Mouse (Mus musculus): ENCODE results near the gene Fndc11.

The Fndc11 gene

DNA sequence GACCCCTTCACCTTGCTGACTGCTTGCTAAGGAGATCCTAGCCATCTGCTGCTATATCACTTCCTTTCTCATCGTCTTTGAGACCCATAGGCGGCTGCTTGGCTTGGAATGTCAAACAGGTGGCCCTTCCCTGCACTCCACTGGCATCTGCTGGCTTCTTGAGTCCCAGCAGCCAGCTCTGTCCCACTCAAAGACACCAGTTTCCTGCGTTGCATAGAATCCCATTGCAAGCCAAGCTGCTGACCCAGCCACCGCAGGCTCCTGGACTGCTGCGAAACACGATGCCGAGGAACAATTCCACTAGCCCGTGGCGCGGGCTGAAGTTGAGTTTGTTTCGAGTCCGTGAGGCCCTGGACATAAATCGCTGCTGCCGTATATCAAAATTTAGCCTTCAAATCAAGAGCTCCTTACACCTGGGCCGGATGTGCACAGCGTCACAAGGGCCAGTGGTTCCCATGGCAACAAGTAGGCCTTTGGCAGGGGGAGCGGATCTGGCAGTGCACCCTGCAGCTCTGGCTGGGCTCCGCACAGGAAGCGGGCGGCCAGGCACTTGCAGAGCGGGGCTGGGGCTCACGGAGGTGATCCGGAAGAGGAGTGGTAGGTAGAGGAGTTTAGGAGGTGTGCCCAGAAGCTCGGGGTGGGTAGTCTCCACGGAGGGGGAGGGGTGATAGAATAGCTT is at the start of gene Fndc11:
Gene Fndc11 (plus strand): TSS at position 476 of the 679 bp plus-strand sequence.
- DNase-seq (ENCODE audit: low spot score): peak; percentile 73

DNA sequence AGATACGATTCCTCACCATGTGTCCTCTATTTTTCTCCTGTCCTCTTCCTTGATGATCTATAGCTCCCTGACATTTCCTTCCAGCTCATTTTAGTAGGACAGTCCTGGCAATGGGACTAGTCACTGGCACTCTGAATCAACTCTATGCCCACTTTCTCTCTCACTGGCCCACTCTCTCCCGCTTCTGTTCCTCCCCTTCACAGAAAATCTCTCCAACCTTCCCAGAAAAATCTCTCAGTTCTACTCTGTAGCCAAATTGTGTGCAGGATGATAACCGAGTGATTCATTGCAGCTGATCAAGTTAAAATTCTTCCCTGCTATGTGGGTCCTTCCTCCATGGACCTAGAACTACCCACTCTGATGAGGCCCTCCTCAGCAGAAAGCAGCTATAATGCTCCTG is 45.2 kb upstream of the Fndc11 start:
- DNase-seq (ENCODE audit: low spot score): no peak

DNA sequence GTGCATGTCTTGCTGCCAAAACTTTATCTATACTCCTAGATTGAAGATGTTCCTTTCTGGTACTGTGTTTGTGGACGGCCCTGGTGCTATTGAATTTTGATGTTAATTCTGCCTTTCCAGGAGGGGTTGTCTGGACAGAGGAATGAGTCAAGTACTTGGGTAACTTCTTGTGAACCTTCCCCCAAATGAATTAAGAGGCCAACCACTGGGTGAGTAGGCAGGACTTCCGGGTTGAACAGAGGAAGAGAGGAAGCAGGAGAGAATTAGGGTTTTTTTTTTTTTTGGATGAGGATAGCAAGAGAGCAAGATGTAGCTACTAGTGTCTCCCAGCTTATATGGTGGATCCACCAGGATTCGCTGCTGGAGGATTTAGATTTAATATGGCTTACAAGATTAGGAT is 41.8 kb upstream of the Fndc11 start:
- no peak for DNase-seq (ENCODE audit: low spot score)

DNA sequence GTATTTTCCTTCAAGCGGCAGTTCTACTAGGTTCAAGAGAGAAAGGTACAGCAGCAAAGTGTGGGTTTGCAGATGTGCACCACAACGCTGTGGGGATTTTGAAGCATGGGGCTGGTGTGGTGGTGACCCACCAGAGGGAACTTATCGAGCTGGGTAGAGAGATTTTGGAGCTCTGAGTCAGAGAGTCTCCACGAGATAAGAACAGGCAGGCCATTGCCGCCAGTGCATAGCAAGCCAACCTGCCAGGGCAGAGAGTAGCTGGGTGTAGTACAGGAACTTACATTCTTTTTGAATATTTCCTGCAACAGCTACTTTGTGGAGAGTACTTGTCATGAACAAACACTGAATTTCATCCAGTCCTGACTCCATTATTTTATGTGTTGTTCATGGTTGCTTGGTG is 41.3 kb upstream of the Fndc11 start:
- DNase-seq (ENCODE audit: low spot score): no peak

DNA sequence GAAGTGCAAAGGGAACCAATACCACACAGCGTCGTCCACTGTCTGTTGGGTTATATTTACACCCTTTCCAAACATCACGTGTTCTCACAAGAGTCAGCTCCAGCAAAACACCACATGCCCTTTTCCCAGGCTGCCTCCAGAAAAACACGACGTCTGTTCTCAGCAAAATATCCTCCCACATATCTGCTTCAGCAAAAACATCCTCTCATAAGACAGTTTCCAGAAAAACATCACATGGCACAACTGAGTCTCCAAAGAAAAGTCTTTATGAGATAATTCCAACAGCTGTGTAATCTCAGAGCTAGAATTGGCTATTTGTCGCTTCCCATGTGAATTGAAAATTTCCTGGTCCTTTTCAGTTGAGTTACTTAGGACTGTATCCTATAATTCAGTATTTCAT is 38.9 kb upstream of the Fndc11 start:
- DNase-seq (ENCODE audit: low spot score): no peak

DNA sequence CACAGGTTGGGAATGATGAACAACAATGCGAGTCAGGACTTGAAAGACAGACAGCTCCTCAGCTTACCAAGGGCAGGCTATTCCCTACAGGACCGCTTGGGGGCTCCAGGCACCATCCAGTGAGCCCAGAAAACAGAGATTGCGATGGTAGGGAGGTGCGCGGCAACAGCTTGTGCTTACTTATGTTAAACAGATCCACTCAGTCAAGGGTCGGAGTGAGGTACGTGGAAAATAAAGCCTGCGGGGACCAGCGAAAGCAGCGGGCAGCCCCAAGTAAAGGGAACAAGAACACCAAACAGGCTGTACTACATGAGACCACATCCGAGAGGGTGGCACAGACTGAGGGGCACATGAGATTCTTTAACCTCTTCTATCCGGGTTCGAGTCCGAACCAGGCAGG is 33.2 kb upstream of the Fndc11 start:
- peak; percentile 88 for DNase-seq (ENCODE audit: low spot score)

DNA sequence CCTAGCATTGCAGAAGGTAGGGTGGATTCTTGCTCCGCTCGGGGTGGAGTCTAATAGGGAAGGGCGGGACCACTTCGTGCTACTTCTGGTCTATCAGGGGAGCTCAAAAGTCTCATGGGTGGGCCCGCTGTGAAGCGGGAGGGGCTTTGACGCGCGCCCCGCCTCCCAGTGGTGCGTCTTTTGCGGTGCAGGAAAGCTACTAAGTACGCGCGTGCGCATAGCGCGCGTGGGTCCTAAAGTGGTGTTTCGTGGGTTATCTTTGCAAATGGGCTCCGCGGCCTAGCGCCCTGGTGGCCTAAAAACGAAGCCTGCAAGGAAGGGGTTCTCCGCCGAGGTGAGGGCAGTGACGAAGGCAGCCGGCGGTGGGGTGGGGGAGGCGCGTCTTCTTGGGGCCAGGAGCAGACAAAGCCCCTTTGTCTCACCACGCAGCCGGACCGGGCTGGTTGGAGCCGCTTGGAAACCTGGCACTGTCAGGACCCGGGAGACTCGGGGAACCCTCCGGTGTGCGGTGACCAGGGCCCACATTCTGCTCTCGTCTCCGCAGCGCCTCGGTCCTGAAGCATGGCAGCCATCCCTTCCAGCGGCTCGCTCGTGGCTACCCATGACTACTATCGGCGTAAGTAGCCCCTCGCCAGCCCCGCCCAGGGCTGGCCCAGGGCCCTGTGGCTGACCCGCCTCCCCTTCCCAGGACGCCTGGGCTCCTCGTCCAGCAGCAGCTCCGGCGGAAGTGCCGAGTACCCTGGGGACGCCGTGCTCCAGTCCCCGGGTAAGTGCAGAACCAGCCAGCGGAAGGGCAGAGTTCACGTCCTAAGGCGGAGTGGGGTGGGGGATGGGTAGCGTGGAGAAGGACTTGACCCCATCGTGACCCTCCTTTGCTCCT is 32.5 kb upstream of the Fndc11 start, which contains the start of gene Ppdpf:
Gene Ppdpf (plus strand): TSS at position 127 of the 880 bp plus-strand sequence.
- peak; percentile 96 for DNase-seq (ENCODE audit: low spot score)

DNA sequence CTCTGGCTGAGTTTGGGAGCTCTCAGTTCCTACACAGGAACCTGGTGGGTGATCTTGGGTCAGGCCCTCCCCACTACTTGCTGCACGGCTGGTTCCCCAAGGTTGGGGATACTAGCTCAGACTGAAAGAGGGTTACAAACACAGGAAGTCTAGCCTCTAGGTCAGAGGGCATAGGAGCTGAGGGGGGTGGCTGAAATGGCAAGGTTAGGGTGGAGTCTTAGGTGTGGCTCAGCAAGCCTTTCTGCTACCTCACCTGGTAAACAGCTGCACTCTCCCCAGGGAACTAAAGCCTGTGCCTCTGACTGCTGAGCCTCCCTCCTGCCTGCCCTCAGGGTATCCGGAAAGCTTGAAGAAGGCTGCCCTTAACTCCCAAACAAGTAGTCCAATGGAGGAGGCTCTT is 31.1 kb upstream of the Fndc11 start:
- DNase-seq (ENCODE audit: low spot score): peak; percentile 62

DNA sequence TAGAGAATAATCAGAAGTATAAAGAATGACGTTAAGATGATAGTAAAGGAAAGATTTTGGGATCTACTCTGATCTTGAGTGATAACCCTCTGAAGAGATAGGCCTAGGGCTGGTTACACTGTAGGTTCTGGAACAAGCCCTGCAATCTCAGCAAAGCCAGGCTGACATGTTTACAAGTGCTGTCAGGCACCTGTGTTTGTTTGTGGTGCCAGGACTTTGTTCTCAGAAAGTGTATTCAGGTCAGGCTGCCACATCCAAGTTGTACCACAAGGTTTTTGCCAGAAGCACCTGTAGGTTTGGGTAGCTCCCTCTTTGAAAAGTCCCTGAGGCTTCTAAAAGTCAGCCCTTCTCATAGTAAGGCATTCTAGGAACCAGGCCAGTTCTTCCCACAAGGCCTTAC is 30.5 kb upstream of the Fndc11 start:
- DNase-seq (ENCODE audit: low spot score): peak; percentile 24

DNA sequence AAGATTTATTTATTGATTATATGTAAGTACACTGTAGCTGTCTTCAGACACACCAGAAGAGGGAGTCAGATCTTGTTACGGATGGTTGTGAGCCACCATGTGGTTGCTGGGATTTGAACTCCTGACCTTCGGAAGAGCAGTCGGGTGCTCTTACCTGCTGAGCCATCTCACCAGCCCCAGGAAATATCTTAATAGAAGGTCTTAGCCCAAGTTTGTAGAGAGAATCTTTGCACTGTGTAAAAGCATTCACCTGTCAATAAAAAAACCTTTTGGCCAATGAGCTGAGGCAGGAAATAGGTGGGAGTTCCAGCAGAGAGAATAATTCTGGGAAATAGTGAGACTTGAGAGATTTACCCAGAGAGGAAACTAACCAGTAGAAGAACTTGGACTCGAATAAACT is 28.4 kb upstream of the Fndc11 start:
- DNase-seq (ENCODE audit: low spot score): peak; percentile 18

DNA sequence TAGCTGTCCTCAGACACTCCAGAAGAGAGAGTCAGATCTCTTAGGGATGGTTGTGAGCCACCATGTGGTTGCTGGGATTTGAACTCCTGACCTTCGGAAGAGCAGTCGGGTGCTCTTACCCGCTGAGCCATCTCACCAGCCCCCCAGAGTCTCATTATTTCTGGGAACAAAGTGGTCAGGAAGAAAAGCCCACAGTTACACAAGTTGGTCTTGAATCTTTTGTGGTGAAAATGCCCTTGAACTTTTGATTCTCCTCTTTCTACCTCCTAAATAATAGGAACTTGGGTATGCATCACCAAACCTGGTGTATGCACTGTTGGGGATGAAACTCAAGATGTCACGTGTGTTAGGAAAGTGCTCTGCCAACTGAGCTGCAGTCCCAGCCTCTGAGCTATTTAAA is 27.9 kb upstream of the Fndc11 start:
- no peak for DNase-seq (ENCODE audit: low spot score)

DNA sequence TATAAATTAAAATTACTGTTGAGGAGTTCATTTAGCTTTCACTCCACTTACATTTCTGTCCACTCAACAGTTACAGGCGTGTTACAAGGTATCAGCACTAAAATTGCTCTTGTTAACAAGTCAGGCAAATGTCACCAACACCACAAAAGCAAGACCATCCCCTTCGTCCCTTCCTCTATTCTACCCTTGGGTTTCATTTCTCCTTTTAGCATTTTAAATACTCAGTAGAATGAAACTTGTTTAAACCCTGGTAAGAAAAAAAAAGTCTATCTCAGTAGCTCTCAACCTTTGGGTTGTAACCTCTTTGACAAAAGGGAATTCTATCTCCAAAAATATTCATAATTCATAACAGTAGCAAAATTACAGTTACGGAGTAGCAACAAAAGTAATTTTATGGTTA is 26.8 kb upstream of the Fndc11 start:
- DNase-seq (ENCODE audit: low spot score): no peak

DNA sequence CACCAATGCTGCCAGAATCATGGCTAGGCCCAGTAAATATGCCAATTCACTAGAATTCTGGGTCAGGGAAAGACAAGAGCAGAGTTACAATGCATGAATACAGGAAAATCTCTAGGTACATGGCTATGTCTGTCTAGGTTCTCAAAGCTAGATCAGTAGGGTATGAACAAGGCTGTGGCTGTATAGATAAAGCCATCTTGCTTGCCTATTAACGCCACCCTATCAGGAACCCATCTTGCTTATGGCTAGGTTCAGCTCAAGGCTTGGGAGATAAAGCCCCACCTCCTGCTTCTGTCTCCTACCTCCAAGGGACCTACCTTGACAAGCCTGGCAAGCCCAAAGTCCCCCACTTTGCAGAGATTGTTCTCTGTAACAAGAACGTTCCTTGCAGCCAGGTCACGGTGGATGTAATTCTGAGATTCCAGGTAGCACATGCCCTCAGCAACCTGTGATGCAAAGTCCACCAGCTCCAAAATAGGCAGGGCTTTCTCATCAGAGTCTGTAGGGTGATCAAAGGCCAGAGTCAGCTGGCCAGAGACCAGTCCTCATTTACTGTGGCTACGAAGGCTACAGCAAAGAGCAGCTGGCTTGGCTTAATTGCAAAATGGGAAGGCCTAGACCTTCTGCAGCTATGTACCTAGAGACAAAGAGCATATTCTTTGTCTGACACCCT is 23.0 kb upstream of the Fndc11 start:
- DNase-seq (ENCODE audit: low spot score): peak; percentile 69

DNA sequence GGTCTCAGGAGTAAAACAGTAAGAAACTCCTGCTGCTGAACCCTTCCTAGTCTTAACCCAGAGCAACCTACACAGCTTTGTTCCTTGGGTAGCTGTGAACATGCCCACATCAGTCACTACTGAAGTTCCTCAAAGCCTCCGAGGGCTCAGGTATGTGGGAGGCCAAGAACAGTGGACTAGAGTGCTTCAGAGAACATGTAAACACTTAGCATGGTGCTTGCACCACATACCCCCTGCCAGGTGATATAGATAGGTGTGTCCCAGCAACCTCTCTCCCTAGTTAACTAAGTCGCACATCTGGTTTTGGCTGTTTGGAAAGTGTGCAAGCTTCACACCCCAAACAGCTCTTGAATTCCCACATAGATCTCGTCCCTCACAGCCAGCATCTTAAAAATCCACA is 18.2 kb upstream of the Fndc11 start:
- no peak for DNase-seq (ENCODE audit: low spot score)

DNA sequence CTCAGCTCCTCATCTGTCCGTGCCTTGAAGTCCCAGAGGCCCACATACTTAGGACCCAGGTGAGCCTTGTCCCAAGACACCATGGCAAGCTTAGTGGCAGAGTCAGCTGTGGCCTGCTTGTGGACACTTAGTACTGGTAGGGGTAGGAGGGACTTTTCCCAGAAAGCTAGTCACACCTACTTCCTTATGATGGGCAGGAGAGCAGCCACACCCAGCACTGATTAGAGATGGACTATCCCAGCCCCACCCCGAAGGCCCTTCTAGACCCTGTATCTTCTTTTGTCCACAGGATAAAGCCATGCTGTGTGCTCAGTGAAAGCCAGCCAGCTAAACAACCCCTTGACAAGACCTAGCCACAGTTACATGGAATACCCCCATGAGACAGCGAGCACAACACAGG is 17.4 kb upstream of the Fndc11 start, which contains the start of gene Ptk6:
Gene Ptk6 (minus strand): TSS at position 368 of the 400 bp plus-strand sequence.
- no peak for DNase-seq (ENCODE audit: low spot score)

DNA sequence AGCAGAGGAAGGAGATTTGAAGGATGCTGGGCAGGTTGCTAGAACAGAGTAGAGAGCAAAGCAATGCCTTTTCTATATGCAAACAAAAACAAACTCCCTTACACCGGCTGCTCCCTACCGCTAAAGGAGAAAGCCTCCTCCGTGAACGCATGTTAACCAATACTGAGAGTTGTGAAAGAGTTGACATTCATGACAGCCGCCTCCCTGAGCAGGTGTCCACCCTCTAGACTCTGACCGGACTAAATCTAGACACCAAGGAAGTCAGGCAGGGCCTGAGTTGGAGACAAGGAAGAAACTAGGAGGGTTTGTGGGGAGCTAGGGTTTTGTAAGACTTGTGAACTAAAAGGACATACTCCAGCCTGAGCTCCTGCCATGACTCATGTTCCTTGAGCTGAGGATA is 16.9 kb upstream of the Fndc11 start:
- peak; percentile 51 for DNase-seq (ENCODE audit: low spot score)

DNA sequence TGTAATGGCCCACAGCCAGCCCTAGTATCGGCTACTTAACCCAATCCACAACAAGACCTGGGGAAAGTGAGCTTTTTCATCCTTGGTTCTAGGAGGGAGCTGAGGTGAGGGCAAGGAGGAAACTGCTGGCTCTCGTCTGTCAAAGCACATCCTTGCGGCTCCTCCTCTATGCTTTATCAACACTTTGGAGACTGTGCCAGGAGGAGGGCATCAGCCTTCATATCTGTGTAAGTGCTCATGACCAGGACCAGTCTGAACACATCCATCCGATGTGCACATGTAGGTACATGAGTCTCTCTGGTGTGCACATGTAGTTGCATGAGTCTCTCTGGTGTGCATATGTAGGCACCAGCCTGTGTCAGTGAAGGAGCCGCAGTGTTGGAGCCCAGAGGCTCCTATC is 14.1 kb upstream of the Fndc11 start:
- no peak for DNase-seq (ENCODE audit: low spot score)

DNA sequence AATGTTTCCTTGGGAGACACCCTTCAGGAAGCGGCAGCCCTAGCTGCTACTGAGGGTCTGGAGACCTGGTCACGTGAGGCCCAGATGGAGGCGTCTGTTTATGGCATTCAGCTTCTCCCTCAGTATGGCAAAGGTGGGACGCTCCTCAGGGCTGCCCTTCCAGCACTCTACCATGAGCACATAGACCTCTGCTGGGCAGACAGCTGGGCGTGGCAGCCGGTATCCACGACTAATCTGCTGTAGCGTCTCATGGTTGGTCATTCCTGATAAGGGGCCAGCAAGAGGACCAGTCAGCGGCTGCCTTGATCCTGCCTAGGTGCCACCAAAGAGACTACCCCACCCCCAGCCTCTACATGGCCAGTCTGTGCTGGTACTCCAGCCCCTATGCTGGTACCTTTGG is 13.7 kb upstream of the Fndc11 start:
- no peak for DNase-seq (ENCODE audit: low spot score)

DNA sequence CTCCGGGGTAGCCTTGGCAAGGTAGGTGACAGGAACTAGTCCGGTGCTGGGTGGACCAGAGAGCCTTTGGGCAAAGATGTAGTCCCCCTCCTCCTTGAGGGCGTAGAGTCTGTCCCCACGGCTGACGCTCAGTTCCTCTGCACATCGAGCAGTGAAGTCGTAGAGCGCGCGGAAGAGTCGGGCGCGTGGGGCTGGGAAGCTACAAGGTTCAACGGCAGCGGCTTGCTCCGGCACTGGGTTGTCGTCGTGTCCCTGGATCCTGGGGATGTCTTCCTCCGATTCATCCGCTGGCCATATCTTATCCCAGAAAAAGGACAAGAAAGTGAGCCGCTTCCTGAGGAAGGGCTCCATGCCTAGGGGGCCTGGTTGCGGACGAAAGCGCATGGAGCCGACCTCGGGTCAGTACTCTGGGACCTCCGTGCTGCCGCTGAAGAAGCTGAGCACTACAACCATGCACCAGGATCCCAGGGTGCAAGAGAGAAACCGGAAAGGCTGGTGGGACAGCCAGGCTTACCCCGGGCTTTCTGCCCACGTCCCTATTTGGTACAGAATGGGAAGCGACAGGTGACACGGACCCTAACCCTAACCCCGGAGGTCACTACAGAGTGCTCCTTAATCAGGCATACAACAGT is 7.3 kb upstream of the Fndc11 start:
- no peak for DNase-seq (ENCODE audit: low spot score)

DNA sequence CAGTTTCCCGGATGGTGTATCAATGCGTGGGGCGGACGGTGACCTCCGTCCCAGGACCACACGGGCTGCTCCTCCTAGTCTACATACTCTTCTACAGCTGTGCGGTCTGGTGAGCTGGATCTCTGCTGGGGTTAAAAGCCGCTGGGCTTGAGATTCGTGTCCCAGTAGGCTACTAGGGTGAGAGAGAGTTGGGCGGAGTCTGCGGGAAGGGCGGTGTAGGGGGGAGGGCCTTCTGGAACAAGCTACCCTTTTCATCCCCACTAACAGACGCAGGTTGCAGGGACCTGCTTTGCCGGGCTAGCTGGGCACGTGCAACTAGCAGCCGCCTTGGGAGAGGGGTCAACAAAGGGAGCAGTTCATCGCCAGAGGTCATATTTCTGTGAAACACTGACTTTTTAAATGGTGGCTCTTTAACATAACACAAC is 6.8 kb upstream of the Fndc11 start, which contains the start of gene Srms:
Gene Srms (minus strand): TSS at position 165 of the 425 bp plus-strand sequence.
- peak; percentile 69 for DNase-seq (ENCODE audit: low spot score)

DNA sequence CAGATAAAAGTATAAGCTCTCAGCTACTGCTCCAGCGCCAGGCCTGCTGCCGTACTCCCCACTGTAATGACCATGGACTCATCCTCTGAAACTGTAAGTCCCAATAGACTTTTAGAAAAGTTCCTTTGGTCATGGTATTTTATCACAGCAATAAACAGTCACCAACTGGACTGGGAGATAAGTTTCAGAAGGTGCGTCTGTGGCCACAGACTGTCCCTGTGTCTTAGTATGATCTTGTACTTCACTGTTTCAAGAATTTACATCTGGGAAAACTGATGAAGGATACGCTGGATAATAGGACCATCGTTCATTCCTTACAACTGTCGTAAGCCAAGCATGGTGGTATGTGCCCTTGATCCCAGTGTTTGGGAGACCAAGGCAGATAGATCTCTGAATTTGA is 3.8 kb upstream of the Fndc11 start:
- no peak for DNase-seq (ENCODE audit: low spot score)

DNA sequence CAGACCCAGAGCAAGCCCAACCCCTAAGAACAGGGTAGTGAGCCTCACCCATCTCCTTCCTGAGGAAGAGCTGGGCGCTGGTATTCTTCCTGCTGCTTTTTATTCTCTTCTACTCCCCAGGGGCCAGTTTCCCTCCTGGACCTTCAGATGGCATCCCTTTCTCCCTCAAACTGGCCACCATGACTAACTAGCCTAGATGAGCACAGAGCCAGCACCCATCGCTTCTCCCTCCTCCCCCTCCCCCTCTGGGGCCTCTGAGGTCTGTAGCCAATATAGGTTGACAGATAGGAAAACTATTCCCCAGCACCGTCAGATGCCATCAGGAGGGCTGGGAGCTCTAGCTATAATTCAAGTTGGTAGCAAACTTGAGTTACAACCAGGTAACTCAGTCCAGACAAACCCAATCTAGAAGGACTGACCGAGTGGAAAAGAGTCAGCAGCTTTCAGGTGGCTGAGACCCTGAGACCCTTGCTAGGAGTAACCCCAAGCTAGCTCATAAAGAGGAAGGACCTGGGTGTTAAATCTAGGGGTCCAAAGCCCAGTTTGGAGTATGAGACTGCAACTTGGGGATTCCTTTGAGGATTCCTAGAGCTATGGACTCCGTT is 830 bp upstream of the Fndc11 start:
- DNase-seq (ENCODE audit: low spot score): no peak

All from yolk sac, embryonic 10.5 days (tissue).